Mouse (Mus musculus): ENCODE measurements around the gene Glb1l2. TPM values are rescaled to one million over a fixed set of nuclear protein-coding genes. Genes with fewer than 3 reads are reported as not detected.

Glb1l2 gene
- not detected for polyA plus RNA-seq (2017; shearing (Covaris generic))

GRCm38 (mm10) chr9:26805935-26806666 lies at the start of gene Glb1l2:
TSS of gene Glb1l2 (minus strand) at chr9:26806468.
- ATAC-seq: no peak

GRCm38 (mm10) chr9:26831089-26831488 lies 24.8 kb upstream of the Glb1l2 start:
- no peak for ATAC-seq

- ATAC-seq: no peak
Observed at GRCm38 (mm10) chr9:26819942-26820341, 13.7 kb upstream of the Glb1l2 start.

- ATAC-seq: no peak
Observed at GRCm38 (mm10) chr9:26808735-26809134, 2.5 kb upstream of the Glb1l2 start.

GRCm38 (mm10) chr9:26804321-26804720 lies 1.9 kb downstream of the Glb1l2 start:
- ATAC-seq: no peak

GRCm38 (mm10) chr9:26800357-26800756 lies 5.9 kb downstream of the Glb1l2 start:
- no peak for ATAC-seq

GRCm38 (mm10) chr9:26798731-26799130 lies 7.5 kb downstream of the Glb1l2 start:
- no peak for ATAC-seq

GRCm38 (mm10) chr9:26798205-26798604 lies 8.1 kb downstream of the Glb1l2 start:
- ATAC-seq: no peak

- ATAC-seq: no peak
Observed at GRCm38 (mm10) chr9:26792829-26793228, 13.4 kb downstream of the Glb1l2 start.

GRCm38 (mm10) chr9:26783414-26783975 lies 22.8 kb downstream of the Glb1l2 start:
- ATAC-seq: no peak

- ATAC-seq: no peak
Observed at GRCm38 (mm10) chr9:26778421-26778820, 27.8 kb downstream of the Glb1l2 start.

GRCm38 (mm10) chr9:26776122-26776902 lies 30.0 kb downstream of the Glb1l2 start:
- ATAC-seq: no peak

GRCm38 (mm10) chr9:26775700-26776099 lies 30.6 kb downstream of the Glb1l2 start:
- no peak for ATAC-seq

- no peak for ATAC-seq
Observed at GRCm38 (mm10) chr9:26768181-26768580, 38.1 kb downstream of the Glb1l2 start.

GRCm38 (mm10) chr9:26762477-26762876 lies 43.8 kb downstream of the Glb1l2 start:
- no peak for ATAC-seq

- no peak for ATAC-seq
Observed at GRCm38 (mm10) chr9:26760576-26760975, 45.7 kb downstream of the Glb1l2 start.

- no peak for ATAC-seq
Observed at GRCm38 (mm10) chr9:26760081-26760480, 46.2 kb downstream of the Glb1l2 start.

GRCm38 (mm10) chr9:26748893-26749292 lies 57.4 kb downstream of the Glb1l2 start:
- no peak for ATAC-seq

- ATAC-seq: no peak
Observed at GRCm38 (mm10) chr9:26747121-26747520, 59.1 kb downstream of the Glb1l2 start.

- ATAC-seq: no peak
Observed at GRCm38 (mm10) chr9:26742817-26743216, 63.5 kb downstream of the Glb1l2 start.

- ATAC-seq: no peak
Observed at GRCm38 (mm10) chr9:26737116-26737515, 69.2 kb downstream of the Glb1l2 start.

GRCm38 (mm10) chr9:26733986-26734385 lies 72.3 kb downstream of the Glb1l2 start:
- ATAC-seq: no peak

- no peak for ATAC-seq
Observed at GRCm38 (mm10) chr9:26733206-26733891, 72.9 kb downstream of the Glb1l2 start, which contains the start of gene B3gat1. TSS of gene B3gat1 (plus strand) at chr9:26733728.
